In the genomic region with DNA sequence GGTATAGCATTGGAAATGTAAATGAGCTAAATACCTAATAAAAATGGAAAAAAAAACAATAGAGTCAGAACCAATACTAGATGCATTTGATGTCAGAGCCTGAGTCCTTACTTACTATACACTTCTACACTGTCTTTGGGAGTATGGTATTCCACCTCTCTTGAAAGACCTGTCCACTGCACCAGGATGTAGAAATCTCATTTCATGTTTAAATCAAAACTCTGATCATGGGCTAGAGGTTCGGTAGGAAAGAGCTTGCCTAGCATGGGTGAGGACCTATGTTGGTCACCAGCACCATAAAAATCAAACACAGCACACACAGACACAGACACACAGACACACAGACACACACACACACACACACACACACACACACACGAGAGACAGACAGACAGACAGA, we compare ENCODE assay signal across 23 mouse cellular contexts. TPM values are rescaled to one million over a fixed set of nuclear protein-coding genes. Genes with fewer than 3 reads are reported as not detected.
DNase-seq lines count a peak whose midpoint lies in the region.
"Had no signal": no experiment of that assay in that cellular context is flagged by ENCODE, and none has a peak within 500 bp of the region (broad histone marks: within the 10 kb centered on the region; RNA-seq: fewer than 3 reads in every experiment).

No protein-coding gene starts in this region.

- no peaks in the 10 kb centered on the region for H3K36me3 ChIP-seq in forebrain, embryonic 10.5 days (replicated peaks)
- H3K36me3 ChIP-seq: G1E had no signal

- DNase-seq in 3T3-L1 (ENCODE audit: low read depth, low spot score) (peak; percentile 65), adipocyte (ENCODE audit: low spot score) (peak; percentile 65)
- DNase-seq in c-Kit-positive CD71-positive TER-119-positive erythroid progenitor cells, embryonic 14.5 days (ENCODE audit: low spot score) = peak; percentile 2
- DNase-seq in forelimb bud, embryonic 11.5 days (ENCODE audit: low read depth, low spot score) = peak; percentile 9
- DNase-seq in layer of hippocampus, adult 9-11 months = no peak
- DNase-seq in left cerebral cortex, postnatal 36 days (ENCODE audit: low spot score in 2 of 2) = no peak
- DNase-seq in forebrain, embryonic 10.5 days (ENCODE audit: extremely low spot score, low spot score) = no peak
- DNase-seq in heart, adult 18-20 months = no peak
- DNase-seq: adrenal gland, adult 2 months; adrenal gland, adult 8-10 months; adrenal gland, postnatal 10 days; adrenal gland, postnatal 14 days; adrenal gland, postnatal 25 days; adrenal gland, postnatal 36 days; B cell, adult 2 months; cerebellum, adult 11 months; cerebellum, adult 11-12 months; cerebellum, adult 18-20 months; cerebellum, adult 2 months; cerebellum, adult 8-10 months had no signal

- 70% methylated on average over 2 of the region's 2 CpGs for WGBS in forebrain, embryonic 10.5 days

- no peak overlapping the region for H3K27ac ChIP-seq in forebrain, embryonic 10.5 days

- H3K27me3 ChIP-seq in forebrain, embryonic 10.5 days (ENCODE audit: poor library complexity, severe bottlenecking) = no peaks in the 10 kb centered on the region
- H3K27me3 ChIP-seq: CH12.LX had no signal

- H3K4me1 ChIP-seq in forebrain, embryonic 10.5 days = no peaks in the 10 kb centered on the region

- H3K9me3 ChIP-seq in forebrain, embryonic 10.5 days = no peaks in the 10 kb centered on the region
- H3K9me3 ChIP-seq: G1E had no signal

- H3K4me3 ChIP-seq in forebrain, embryonic 10.5 days = no peak overlapping the region

- intact Hi-C loops in left cerebral cortex, postnatal 36 days (cut with DNase I) = no loop called here

RNA-seq across cellular contexts. Expression of a gene that starts 53.2 kb away (rescaled TPM):
- total RNA-seq in left cerebral cortex, postnatal 36 days (2021) = 10 to 100 TPM; 51.9 to 56.7 TPM
- polyA plus RNA-seq in forebrain, embryonic 10.5 days (2016; fragmentation: Nextera tagmentation; extraction: Ambion mirVana) = 0.72 and 0.76 TPM in 2 replicates
- 1 to 10 TPM; 7.3 to 9.4 TPM for total RNA-seq in heart, adult 18-20 months (2021)
- total RNA-seq: CH12.LX, MEL had no signal
- polyA plus RNA-seq: G1E had no signal

Comparison
In these comparisons a context has a peak if more than half of its experiments do, and no peak if none do; other contexts are left out.
1. DNase-seq: peak in 3T3-L1 (single experiment), adipocyte (single experiment), c-Kit-positive CD71-positive TER-119-positive erythroid progenitor cells, embryonic 14.5 days (single experiment) and forelimb bud, embryonic 11.5 days (single experiment); none in layer of hippocampus, adult 9-11 months (single experiment), left cerebral cortex, postnatal 36 days (0 of 2), forebrain, embryonic 10.5 days (single experiment) and heart, adult 18-20 months (0 of 2).
2. RNA of a gene that starts 53.2 kb away (total RNA-seq): 51.9 to 56.7 TPM in left cerebral cortex, postnatal 36 days; 7.3 to 9.4 TPM in heart, adult 18-20 months; every median in the first group is over 4 times any median in the second.